Mouse (Mus musculus) midbrain, embryonic 10.5 days (tissue): ENCODE measurements at regions not wholly inside any gene's neighbourhood (a gene's known extent, or its start where the extent isn't known, plus 50 kb on each side); places are given as distances from the start of the nearest gene placed in this dataset.
"Not testable (repeated sequence)": the region's sequence is repeated elsewhere in the genome, so short reads cannot be mapped to it uniquely, and the experiment has no call there.

ENCODE experiments used
- DNase-seq: peaks from one replicate; pipeline ENCODE4 v3.0.0-alpha.2; 2017; ENCODE audit warnings: low spot score
- H3K27ac ChIP-seq: fragments of 300-500 bp; sonication (generic); replicated peaks from 2 replicates; pipeline ENCODE4 v1.5.1; 2016; ENCODE audit warnings: mild to moderate bottlenecking
- H3K27me3 ChIP-seq: fragments of 300-500 bp; sonication (generic); 2 replicates; pipeline ENCODE4 v1.6.1; 2016; ENCODE audit warnings: low read depth, mild to moderate bottlenecking; ENCODE audit not compliant: poor library complexity, severe bottlenecking
- H3K36me3 ChIP-seq: fragments of 300-500 bp; sonication (generic); 2 replicates; pipeline ENCODE4 v1.6.1; 2016; ENCODE audit warnings: mild to moderate bottlenecking, moderate library complexity
- H3K4me1 ChIP-seq: fragments of 300-500 bp; sonication (generic); 2 replicates; pipeline ENCODE4 v1.6.1; 2016
- H3K4me3 ChIP-seq: fragments of 300-500 bp; sonication (generic); 2 replicates; pipeline ENCODE4 v1.5.1; 2016; ENCODE audit warnings: mild to moderate bottlenecking, moderate library complexity
- H3K9me3 ChIP-seq: fragments of 300-500 bp; sonication (generic); replicated peaks from 2 replicates; pipeline ENCODE4 v1.6.1; 2016; ENCODE audit warnings: mild to moderate bottlenecking
- WGBS: fragments of 180-500 bp; shearing (Covaris S2); methylation state at CpG from one replicate; pipeline ENCODE4 v1.1.7; 2016; 5-methylcytosine and 5-hydroxymethylcytosine counted together

GRCm38 (mm10) chr13:103602302-103602701 lies 172.1 kb downstream of the Srek1 start:
- H3K36me3 ChIP-seq = no peaks in the 10 kb centered on the region
- no peaks in the 10 kb centered on the region for H3K4me1 ChIP-seq
- H3K27me3 ChIP-seq = no peaks in the 10 kb centered on the region
- WGBS = 92% methylated on average over 5 of the region's 5 CpGs
- no peak overlapping the region for H3K4me3 ChIP-seq
- no peak for DNase-seq
- no peak overlapping the region for H3K27ac ChIP-seq
- H3K9me3 ChIP-seq = no peaks in the 10 kb centered on the region

- WGBS = 86% methylated on average over 16 of the region's 16 CpGs
- H3K4me3 ChIP-seq = no peak overlapping the region
- no peaks in the 10 kb centered on the region for H3K9me3 ChIP-seq
- no peak for DNase-seq
- no peaks in the 10 kb centered on the region for H3K27me3 ChIP-seq
- H3K36me3 ChIP-seq = no peaks in the 10 kb centered on the region
- H3K27ac ChIP-seq = no peak overlapping the region
- no peaks in the 10 kb centered on the region for H3K4me1 ChIP-seq
Observed at GRCm38 (mm10) chr13:103592371-103592770, 182.0 kb downstream of the Srek1 start.

- H3K4me1 ChIP-seq = no peaks in the 10 kb centered on the region
- H3K27ac ChIP-seq = no peak overlapping the region
- H3K27me3 ChIP-seq = no peaks in the 10 kb centered on the region
- H3K36me3 ChIP-seq = no peaks in the 10 kb centered on the region
- no peaks in the 10 kb centered on the region for H3K9me3 ChIP-seq
- no peak for DNase-seq
- no peak overlapping the region for H3K4me3 ChIP-seq
- 88% methylated on average over 6 of the region's 6 CpGs for WGBS
Observed at GRCm38 (mm10) chr13:103591874-103592273, 182.5 kb downstream of the Srek1 start.

GRCm38 (mm10) chr13:103591381-103591780 lies 183.0 kb downstream of the Srek1 start:
- not testable (repeated sequence) for H3K36me3 ChIP-seq, H3K9me3 ChIP-seq, H3K4me3 ChIP-seq, H3K27me3 ChIP-seq, DNase-seq, H3K4me1 ChIP-seq, H3K27ac ChIP-seq
- 83% methylated on average over 7 of the region's 7 CpGs for WGBS

GRCm38 (mm10) chr13:103589646-103590045 lies 184.8 kb downstream of the Srek1 start:
- H3K9me3 ChIP-seq = no peaks in the 10 kb centered on the region
- H3K27ac ChIP-seq = no peak overlapping the region
- WGBS = 94% methylated on average over 5 of the region's 5 CpGs
- no peaks in the 10 kb centered on the region for H3K27me3 ChIP-seq
- DNase-seq = no peak
- no peaks in the 10 kb centered on the region for H3K4me1 ChIP-seq
- H3K36me3 ChIP-seq = no peaks in the 10 kb centered on the region
- no peak overlapping the region for H3K4me3 ChIP-seq

- H3K36me3 ChIP-seq = no peaks in the 10 kb centered on the region
- no peak for DNase-seq
- no peak overlapping the region for H3K27ac ChIP-seq
- H3K4me1 ChIP-seq = no peaks in the 10 kb centered on the region
- H3K9me3 ChIP-seq = no peaks in the 10 kb centered on the region
- H3K27me3 ChIP-seq = no peaks in the 10 kb centered on the region
- no peak overlapping the region for H3K4me3 ChIP-seq
- 71% methylated on average over 4 of the region's 4 CpGs for WGBS
Observed at GRCm38 (mm10) chr13:103576856-103577255, 197.6 kb downstream of the Srek1 start.

GRCm38 (mm10) chr13:103564715-103565114 lies 209.7 kb downstream of the Srek1 start:
- no peaks in the 10 kb centered on the region for H3K27me3 ChIP-seq
- H3K9me3 ChIP-seq = no peaks in the 10 kb centered on the region
- no peak overlapping the region for H3K27ac ChIP-seq
- 81% methylated on average over 8 of the region's 8 CpGs for WGBS
- no peak overlapping the region for H3K4me3 ChIP-seq
- no peaks in the 10 kb centered on the region for H3K36me3 ChIP-seq
- no peaks in the 10 kb centered on the region for H3K4me1 ChIP-seq
- no peak for DNase-seq

- Histone ChIP-seq H3K27ac (no peak overlapping the region), H3K4me3 (no peak overlapping the region), H3K9me3 (no peaks in the 10 kb centered on the region), H3K27me3 (no peaks in the 10 kb centered on the region), H3K36me3 (no peaks in the 10 kb centered on the region), H3K4me1 (no peaks in the 10 kb centered on the region)
- WGBS = 90% methylated on average over 26 of the region's 26 CpGs
- no peak for DNase-seq
Observed at GRCm38 (mm10) chr13:103561795-103562705, 212.4 kb downstream of the Srek1 start.

- no peak for DNase-seq
- Histone ChIP-seq H3K36me3 (no peaks in the 10 kb centered on the region), H3K27ac (no peak overlapping the region), H3K27me3 (no peaks in the 10 kb centered on the region), H3K4me3 (no peak overlapping the region), H3K9me3 (no peaks in the 10 kb centered on the region), H3K4me1 (no peaks in the 10 kb centered on the region)
- 75% methylated on average over 3 of the region's 3 CpGs for WGBS
Observed at GRCm38 (mm10) chr13:103558915-103559314, 215.5 kb downstream of the Srek1 start.

GRCm38 (mm10) chr13:103539577-103539976 lies 205.3 kb upstream of the Mast4 start:
- DNase-seq = no peak
- Histone ChIP-seq H3K4me1 (no peaks in the 10 kb centered on the region), H3K9me3 (no peaks in the 10 kb centered on the region), H3K4me3 (no peak overlapping the region), H3K27me3 (no peaks in the 10 kb centered on the region), H3K36me3 (no peaks in the 10 kb centered on the region), H3K27ac (no peak overlapping the region)
- 92% methylated on average over 10 of the region's 10 CpGs for WGBS

- H3K36me3 ChIP-seq = no peaks in the 10 kb centered on the region
- no peaks in the 10 kb centered on the region for H3K27me3 ChIP-seq
- no peak for DNase-seq
- no peak overlapping the region for H3K4me3 ChIP-seq
- WGBS = 78% methylated on average over 1 of the region's 1 CpGs
- H3K4me1 ChIP-seq = no peaks in the 10 kb centered on the region
- no peak overlapping the region for H3K27ac ChIP-seq
- no peaks in the 10 kb centered on the region for H3K9me3 ChIP-seq
Observed at GRCm38 (mm10) chr13:103513825-103514224, 179.5 kb upstream of the Mast4 start.

- Histone ChIP-seq H3K27me3 (no peaks in the 10 kb centered on the region), H3K27ac (no peak overlapping the region), H3K36me3 (no peaks in the 10 kb centered on the region), H3K4me1 (no peaks in the 10 kb centered on the region), H3K9me3 (no peaks in the 10 kb centered on the region), H3K4me3 (no peak overlapping the region)
- DNase-seq = no peak
- 93% methylated on average over 7 of the region's 7 CpGs for WGBS
Observed at GRCm38 (mm10) chr13:103512476-103512875, 178.2 kb upstream of the Mast4 start.

GRCm38 (mm10) chr13:103504987-103505386 lies 170.7 kb upstream of the Mast4 start:
- Histone ChIP-seq H3K27me3 (no peaks in the 10 kb centered on the region), H3K36me3 (no peaks in the 10 kb centered on the region), H3K9me3 (no peaks in the 10 kb centered on the region), H3K4me1 (no peaks in the 10 kb centered on the region), H3K4me3 (no peak overlapping the region), H3K27ac (no peak overlapping the region)
- no peak for DNase-seq
- 83% methylated on average over 7 of the region's 7 CpGs for WGBS
